Mouse (Mus musculus): Measurements from ENCODE around the gene Il16. TPM values are rescaled to one million over a fixed set of nuclear protein-coding genes. Genes with fewer than 3 reads are reported as not detected.
A peak's percentile ranks its signal among the peaks of the same experiment; 100 is the strongest.

Gene Il16
- total RNA-seq, 2 experiments from 2014 or later: 6.7 to 8.6 TPM

- no peak for DNase-seq
Observed at GRCm38 (mm10) chr7:83611886-83612285, 133.6 kb downstream of the Il16 start.

- DNase-seq: no peak
Observed at GRCm38 (mm10) chr7:83609891-83610290, 135.6 kb downstream of the Il16 start.

GRCm38 (mm10) chr7:83606796-83607195, 138.7 kb downstream of the Il16 start:
- DNase-seq: no peak

- DNase-seq: no peak
Observed at GRCm38 (mm10) chr7:83604180-83604944, 141.2 kb downstream of the Il16 start.

GRCm38 (mm10) chr7:83599913-83600286, 145.6 kb downstream of the Il16 start:
- DNase-seq: peak; percentile 53 to 80

- DNase-seq: no peak
Observed at GRCm38 (mm10) chr7:83598997-83599912, 146.3 kb downstream of the Il16 start.

- no peak for DNase-seq
Observed at GRCm38 (mm10) chr7:83597063-83597462, 148.5 kb downstream of the Il16 start.

GRCm38 (mm10) chr7:83594056-83594455, 151.5 kb downstream of the Il16 start:
- DNase-seq: no peak

Other genes starting within 250 kb of the Il16 start
- under 1 TPM; 0.10 to 0.17 TPM for gene Tmc3, start 160.8 kb downstream of the Il16 start, total RNA-seq (2021)
- gene Stard5, start 113.8 kb downstream of the Il16 start, total RNA-seq (2021): 10 to 100 TPM in 1 of 2 experiments, 1 to 10 TPM in 1; 7.5 to 10.9 TPM
- gene Cfap161, start 49.2 kb upstream of the Il16 start, total RNA-seq (2021): not detected
- gene Tlnrd1, start 138.6 kb upstream of the Il16 start, total RNA-seq (2021): 1 to 10 TPM; 8.3 TPM
- gene Mesd, start 138.7 kb upstream of the Il16 start, total RNA-seq (2021): 10 to 100 TPM; 49.3 to 54.9 TPM